Mouse (Mus musculus) Patski (cell line): ENCODE results near the gene Nr6a1. TPM values are rescaled to one million over a fixed set of nuclear protein-coding genes. Genes with fewer than 3 reads are reported as not detected.
A peak's percentile ranks its signal among the peaks of the same experiment; 100 is the strongest.

Experiments used
- ATAC-seq: fragments of 100-300 bp; one replicate; pipeline ENCODE4 v1.8.0; 2021
- CTCF ChIA-PET: fragments of 350-600 bp; sonication (Branson Sonifier 250); formaldehyde crosslinking; loops from one replicate; lab custom pipeline; 2022; ENCODE audit warnings: inconsistent platforms; lab: Charles Lee
- POLR2A ChIA-PET: fragments of 350-600 bp; sonication (Branson Sonifier 250); formaldehyde crosslinking; loops from one replicate; lab custom pipeline; 2022; ENCODE audit warnings: antibody characterized with exemption, inconsistent platforms; lab: Charles Lee
- DNase-seq: peaks from one replicate; pipeline ENCODE4 v3.0.0-alpha.2; 2011; ENCODE audit warnings: low read depth, low spot score
- H3K27me3 ChIP-seq: fragments of 371-371 bp; one replicate; pipeline ENCODE4 v1.5.1; 2021
- CTCF ChIP-seq: fragments of 100-300 bp; IDR thresholded peaks from one replicate; pipeline ENCODE4 v1.5.1; 2021
- in situ Hi-C: fragments of 300-500 bp; cut with MboI; formaldehyde crosslinking; loops from 3 replicates; pipeline ENCODE4 v1.11.1; 2018; ENCODE audit warnings: low pct_unique_long_range_greater_than_20kb, mixed read lengths
- polyA plus RNA-seq: library from polyadenylated mRNA; unstranded; gene quantifications from one replicate; pipeline ENCODE4 v1.2.3, GENCODE M21; 2021

Gene Nr6a1
- polyA plus RNA-seq, 1 experiment from 2014 or later, result 4.9 TPM

- CTCF ChIA-PET, result interaction anchor here (0.8 kb wide), 1 partner anchor 10 kb away, joined by 3 read pairs; no protein-coding TSS in a partner anchor
- in situ Hi-C loops, result no loop called here
- DNase-seq, result no peak
Observed at GRCm38 (mm10) chr2:38723378-38723777, 204.1 kb downstream of the Nr6a1 start.

DNA sequence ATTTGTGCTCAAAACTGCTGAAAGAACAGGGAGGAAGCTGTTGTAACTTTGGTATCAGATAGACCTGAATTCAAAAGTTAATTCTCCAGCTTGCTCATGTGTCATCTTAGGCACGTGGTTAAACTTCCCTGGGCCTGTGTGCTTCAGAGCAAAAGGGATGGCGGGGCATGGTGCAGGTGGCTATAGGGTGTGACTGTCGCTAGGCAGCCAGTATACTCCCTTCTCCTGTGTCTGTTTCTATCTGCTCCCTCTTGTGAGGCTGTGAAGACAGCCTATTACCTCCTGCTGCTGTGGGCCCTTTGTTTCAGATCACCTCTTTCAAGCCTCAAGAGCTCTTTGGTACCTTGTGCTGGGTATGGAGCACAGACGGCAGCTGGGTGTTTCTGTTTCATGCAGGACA, 205.4 kb downstream of the Nr6a1 start:
- ChIA-PET POLR2A (no interaction called here), CTCF (interaction anchor here (1.4 kb wide), 1 partner anchor 22 kb away, joined by 4 read pairs; no protein-coding TSS in a partner anchor)
- H3K27me3 ChIP-seq, result no peaks in the 10 kb centered on the region
- no peak for TF ChIP-seq CTCF
- in situ Hi-C loops, result no loop called here
- no peak for DNase-seq
- no peak for ATAC-seq

More at GRCm38 (mm10) chr2:38723378-38723777, 204.1 kb downstream of the Nr6a1 start:
- POLR2A ChIA-PET, result no interaction called here
- no peaks in the 10 kb centered on the region for H3K27me3 ChIP-seq
- no peak for ATAC-seq
- TF ChIP-seq CTCF, result no peak

GRCm38 (mm10) chr2:38720661-38721060, 206.8 kb downstream of the Nr6a1 start:
- DNase-seq, result no peak
- ATAC-seq, result peak; percentile 4
- POLR2A ChIA-PET, result no interaction called here
- CTCF ChIA-PET, result interaction anchor here (1.4 kb wide), 1 partner anchor 24 kb away, joined by 4 read pairs; no protein-coding TSS in a partner anchor
- TF ChIP-seq CTCF, result no peak
- no peaks in the 10 kb centered on the region for H3K27me3 ChIP-seq
- in situ Hi-C loops, result no loop called here

- no peak for DNase-seq
- TF ChIP-seq CTCF, result no peak
- no peaks in the 10 kb centered on the region for H3K27me3 ChIP-seq
- ChIA-PET POLR2A (no interaction called here), CTCF (interaction anchor here (0.9 kb wide), 1 partner anchor 9 kb away, joined by 3 read pairs; no protein-coding TSS in a partner anchor)
- in situ Hi-C loops, result no loop called here
- no peak for ATAC-seq
Observed at GRCm38 (mm10) chr2:38719354-38719753, 208.1 kb downstream of the Nr6a1 start.

- in situ Hi-C loops, result no loop called here
- H3K27me3 ChIP-seq, result no peaks in the 10 kb centered on the region
- ChIA-PET POLR2A (no interaction called here), CTCF (interaction anchor here (0.8 to 0.9 kb wide), 2 partner anchors 10 to 56 kb away, joined by 3 read pairs; no protein-coding TSS in a partner anchor)
- ATAC-seq, result no peak
- TF ChIP-seq CTCF, result no peak
- no peak for DNase-seq
Observed at GRCm38 (mm10) chr2:38718676-38719075, 208.8 kb downstream of the Nr6a1 start.

DNA sequence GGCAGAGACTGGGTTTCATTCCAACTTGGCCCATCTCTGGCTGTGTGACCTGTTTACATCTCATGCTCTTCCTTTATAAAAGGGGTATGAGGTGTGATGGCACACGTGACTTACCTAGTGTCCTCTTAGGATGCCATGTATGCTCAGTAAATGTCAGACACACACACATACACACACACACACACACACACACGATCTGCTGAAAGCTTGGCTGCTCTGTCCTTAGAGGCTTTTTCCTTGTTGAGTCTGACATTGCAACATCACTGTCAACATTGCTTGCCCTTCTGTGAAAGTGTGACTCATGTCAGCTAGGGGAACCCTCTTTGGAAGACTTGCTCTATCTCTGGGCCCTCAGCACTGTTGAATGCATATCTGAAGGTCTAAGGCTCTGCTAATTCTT, 210.1 kb downstream of the Nr6a1 start:
- in situ Hi-C loops, result no loop called here

DNA sequence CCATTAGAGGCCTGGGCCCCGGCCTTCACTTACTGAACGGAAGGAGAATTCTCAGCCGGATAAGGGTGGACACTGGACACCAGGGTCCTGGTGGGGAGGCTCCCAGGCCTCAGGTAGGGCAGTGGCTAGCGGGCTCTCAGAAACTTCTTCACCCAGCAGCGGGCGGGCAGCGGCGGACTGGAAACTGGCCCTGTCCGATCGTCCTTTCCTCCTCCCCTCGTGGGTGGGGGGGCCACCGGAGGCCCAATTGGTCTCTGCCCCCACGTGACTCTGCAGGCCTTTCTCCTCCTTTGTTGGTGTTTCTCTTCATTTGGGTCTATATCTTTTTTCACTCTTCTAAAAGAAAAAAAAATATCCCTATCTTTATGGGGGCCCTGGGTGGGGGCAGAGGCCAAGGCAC, 213.2 kb downstream of the Nr6a1 start, which contains the start of gene Nr5a1:
Gene Nr5a1, minus strand, starts transcription at position 219 of the 400 bp plus-strand sequence.
- no peak for TF ChIP-seq CTCF
- in situ Hi-C loops, result no loop called here
- peaks cover 15% of the 10 kb centered on the region for H3K27me3 ChIP-seq
- DNase-seq (no peak), ATAC-seq (no peak)
- POLR2A ChIA-PET, result no interaction called here
- CTCF ChIA-PET, result no interaction called here

More for the DNA sequence above, 210.1 kb downstream of the Nr6a1 start:
- ATAC-seq (peak; percentile 56), DNase-seq (no peak)
- ChIA-PET POLR2A (no interaction called here), CTCF (interaction anchor here (1.1 to 1.3 kb wide), 2 partner anchors 10 to 23 kb away, joined by 3 to 4 read pairs; no protein-coding TSS in a partner anchor)
- H3K27me3 ChIP-seq, result no peaks in the 10 kb centered on the region
- TF ChIP-seq CTCF, result no peak

DNA sequence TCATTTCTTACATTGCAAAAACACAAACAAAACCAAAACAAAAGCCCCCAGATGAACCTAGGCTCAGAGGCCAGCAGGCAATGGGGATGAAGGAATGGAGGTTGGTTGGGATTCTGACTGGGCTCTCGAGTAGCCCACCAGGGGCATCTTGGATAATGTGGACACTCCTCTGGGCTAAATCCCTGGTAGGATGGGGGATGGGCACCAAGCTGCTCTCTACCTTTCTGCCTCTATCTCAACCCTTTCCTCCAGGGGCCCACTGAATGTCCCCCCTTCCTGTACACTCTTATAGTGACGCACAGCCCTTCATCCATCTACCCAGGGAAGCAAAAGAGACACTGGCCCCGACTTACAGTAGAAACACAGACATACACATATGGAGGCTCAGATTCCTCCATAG, 213.9 kb downstream of the Nr6a1 start:
- ATAC-seq (no peak), DNase-seq (no peak)
- peaks cover 19% of the 10 kb centered on the region for H3K27me3 ChIP-seq
- POLR2A ChIA-PET, result no interaction called here
- in situ Hi-C loops, result no loop called here
- no peak for TF ChIP-seq CTCF
- CTCF ChIA-PET, result no interaction called here

GRCm38 (mm10) chr2:38712769-38713125, 214.7 kb downstream of the Nr6a1 start:
- in situ Hi-C loops, result no loop called here
- peaks cover 22% of the 10 kb centered on the region for H3K27me3 ChIP-seq
- no peak for ATAC-seq
- CTCF ChIA-PET, result no interaction called here
- TF ChIP-seq CTCF, result no peak
- POLR2A ChIA-PET, result no interaction called here
- no peak for DNase-seq

DNA sequence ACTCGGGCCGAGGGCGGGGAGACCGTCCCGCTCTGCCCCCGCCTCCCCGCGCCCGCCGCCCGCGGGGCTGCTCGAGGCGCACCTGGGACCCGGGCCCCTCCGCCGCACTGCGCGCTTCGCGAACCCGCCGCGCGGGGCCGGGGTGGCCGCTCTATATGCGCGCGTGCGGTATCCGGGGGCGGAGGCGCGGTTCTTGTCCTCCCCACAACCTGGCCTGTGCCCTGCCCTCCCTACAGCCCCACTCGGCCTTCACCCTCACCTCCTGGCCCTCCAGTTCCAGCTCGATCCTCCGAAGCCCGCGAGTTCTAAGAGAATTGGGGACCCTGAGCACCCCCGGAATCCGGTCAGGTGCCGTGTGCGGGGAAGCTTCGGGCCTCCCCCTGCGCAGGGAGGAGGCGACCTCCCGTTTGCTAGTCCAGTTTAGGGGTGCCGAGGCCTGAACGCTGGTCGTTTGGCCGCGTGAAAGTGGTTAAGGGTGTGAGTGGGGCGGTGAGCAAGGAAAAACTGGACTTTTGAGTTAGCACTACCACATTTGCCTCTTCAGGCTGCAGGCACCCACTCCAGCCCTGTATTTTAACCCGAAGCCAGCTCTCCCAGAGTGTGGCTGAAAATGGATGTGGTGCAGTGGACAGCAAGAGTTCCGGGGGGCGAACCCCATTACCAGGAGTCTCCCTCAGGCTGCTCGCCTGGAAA, 215.3 kb downstream of the Nr6a1 start:
- CTCF ChIA-PET, result no interaction called here
- DNase-seq (no peak), ATAC-seq (no peak)
- POLR2A ChIA-PET, result no interaction called here
- H3K27me3 ChIP-seq, result peaks cover 25% of the 10 kb centered on the region
- TF ChIP-seq CTCF, result no peak
- in situ Hi-C loops, result no loop called here

GRCm38 (mm10) chr2:38711421-38711861, 216.0 kb downstream of the Nr6a1 start:
- H3K27me3 ChIP-seq, result peaks cover 28% of the 10 kb centered on the region
- in situ Hi-C loops, result no loop called here
- no peak for TF ChIP-seq CTCF
- no peak for ATAC-seq
- ChIA-PET CTCF (no interaction called here), POLR2A (no interaction called here)
- no peak for DNase-seq
